Mouse (Mus musculus) small intestine, adult 2 months (tissue): ENCODE data around the gene Fam71e1. TPM values are rescaled to one million over a fixed set of nuclear protein-coding genes. Genes with fewer than 3 reads are reported as not detected.

ENCODE experiments used
- H3K27ac ChIP-seq: fragments of 200-500 bp; 2 replicates; pipeline ENCODE4 v1.5.1; 2012; ENCODE audit warnings: low read depth, low read length, control low read depth, inconsistent platforms; ENCODE audit not compliant: insufficient read depth
- H3K27me3 ChIP-seq: fragments of 200-500 bp; 2 replicates; pipeline ENCODE4 v1.6.1; 2012; ENCODE audit warnings: mild to moderate bottlenecking, moderate library complexity, low read length, inconsistent platforms; ENCODE audit not compliant: control insufficient read depth, insufficient read depth
- H3K36me3 ChIP-seq: fragments of 200-500 bp; 2 replicates; pipeline ENCODE4 v1.6.1; 2012; ENCODE audit warnings: mild to moderate bottlenecking, low read length, control low read depth, inconsistent platforms; ENCODE audit not compliant: control insufficient read depth, insufficient read depth
- H3K4me1 ChIP-seq: fragments of 200-500 bp; 2 replicates; pipeline ENCODE4 v1.6.1; 2012; ENCODE audit warnings: low read length, inconsistent platforms, mixed read lengths; ENCODE audit not compliant: control insufficient read depth, insufficient read depth, insufficient read length
- H3K4me3 ChIP-seq: fragments of 200-500 bp; 2 replicates; pipeline ENCODE4 v1.5.1; 2012; ENCODE audit warnings: low read depth, mild to moderate bottlenecking, control low read depth, inconsistent platforms, low read length, moderate library complexity
- CTCF ChIP-seq: fragments of 200-500 bp; IDR thresholded peaks from 2 replicates; pipeline ENCODE4 v1.5.1; 2012; ENCODE audit warnings: low read depth, mild to moderate bottlenecking, control low read depth, inconsistent platforms, low read length, moderate library complexity, mixed read lengths; ENCODE audit not compliant: insufficient replicate concordance, insufficient read length; ENCODE audit errors: extremely low read depth
- POLR2A ChIP-seq: fragments of 200-500 bp; IDR thresholded peaks from 2 replicates; pipeline ENCODE4 v1.6.1; 2012; ENCODE audit warnings: low read depth, mild to moderate bottlenecking, control low read depth, inconsistent platforms, low read length, moderate library complexity
- WGBS: fragments of 180-500 bp; shearing (Covaris S2); methylation state at CpG from one replicate; pipeline ENCODE4 v1.1.7; 2018; 5-methylcytosine and 5-hydroxymethylcytosine counted together
- polyA plus RNA-seq: library from polyadenylated mRNA; depleted of rRNA; stranded (reverse); fragments of >200 nt; gene quantifications from 2 replicates; pipeline ENCODE4 v1.2.3, GENCODE M21; 2012

Gene Fam71e1
- polyA plus RNA-seq, 1 experiment: 2.0 TPM

DNA sequence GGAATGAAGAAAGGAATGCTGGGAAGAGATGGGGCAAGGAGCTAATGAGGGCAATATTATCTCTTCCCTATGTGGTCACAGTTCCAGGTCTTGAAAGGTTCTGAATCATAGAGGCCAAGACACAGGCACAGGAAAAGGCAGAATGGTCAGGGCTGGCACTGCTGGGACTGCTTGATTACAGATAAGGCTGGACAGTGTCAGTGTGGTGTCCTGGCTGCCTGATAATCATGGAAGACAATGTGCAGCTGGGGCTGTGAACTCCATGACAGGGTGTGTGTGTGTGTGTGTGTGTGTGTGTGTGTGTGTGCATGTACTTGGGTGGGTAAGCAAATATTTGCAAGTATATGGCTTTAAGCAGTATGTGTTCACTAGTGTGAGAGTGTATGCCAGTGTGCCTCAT is 11.1 kb downstream of the Fam71e1 start:
- TF ChIP-seq CTCF (no peak), POLR2A (no peak)
- Histone ChIP-seq H3K27ac (no peak overlapping the region), H3K27me3 (no peaks in the 10 kb centered on the region), H3K4me1 (no peaks in the 10 kb centered on the region), H3K36me3 (no peaks in the 10 kb centered on the region), H3K4me3 (no peak overlapping the region)

GRCm38 (mm10) chr7:44519240-44519913 is 23.0 kb downstream of the Fam71e1 start:
- peaks cover under 1% of the 10 kb centered on the region; the same call in 1 of the 2 replicates for H3K4me1 ChIP-seq
- H3K27ac ChIP-seq: no peak overlapping the region
- H3K4me3 ChIP-seq: no peak overlapping the region
- TF ChIP-seq POLR2A (no peak), CTCF (0 out of 2 replicates have a peak, but pooled peaks have one; percentile 18)
- H3K36me3 ChIP-seq: no peaks in the 10 kb centered on the region
- 54% methylated on average over 9 of the region's 9 CpGs for WGBS
- H3K27me3 ChIP-seq: no peaks in the 10 kb centered on the region

- Histone ChIP-seq H3K36me3 (no peaks in the 10 kb centered on the region), H3K4me3 (no peak overlapping the region), H3K27me3 (no peaks in the 10 kb centered on the region), H3K27ac (no peak overlapping the region), H3K4me1 (peaks cover 7% of the 10 kb centered on the region)
- 65% methylated on average over 3 of the region's 3 CpGs for WGBS
- no peak for TF ChIP-seq POLR2A
- no peak for TF ChIP-seq CTCF
Measured at GRCm38 (mm10) chr7:44520990-44521389, 24.6 kb downstream of the Fam71e1 start.

- no peaks in the 10 kb centered on the region for H3K27me3 ChIP-seq
- H3K4me1 ChIP-seq: peaks cover 7% of the 10 kb centered on the region
- no peak for TF ChIP-seq POLR2A
- TF ChIP-seq CTCF: peak; percentile 66; the same call in 1 of the 2 replicates
- H3K27ac ChIP-seq: no peak overlapping the region
- no peaks in the 10 kb centered on the region for H3K36me3 ChIP-seq
- WGBS: 2% methylated on average over 20 of the region's 20 CpGs
- peak overlapping the region; percentile 20; the same call in 1 of the 2 replicates for H3K4me3 ChIP-seq
Measured at GRCm38 (mm10) chr7:44521710-44522109, 25.3 kb downstream of the Fam71e1 start.

DNA sequence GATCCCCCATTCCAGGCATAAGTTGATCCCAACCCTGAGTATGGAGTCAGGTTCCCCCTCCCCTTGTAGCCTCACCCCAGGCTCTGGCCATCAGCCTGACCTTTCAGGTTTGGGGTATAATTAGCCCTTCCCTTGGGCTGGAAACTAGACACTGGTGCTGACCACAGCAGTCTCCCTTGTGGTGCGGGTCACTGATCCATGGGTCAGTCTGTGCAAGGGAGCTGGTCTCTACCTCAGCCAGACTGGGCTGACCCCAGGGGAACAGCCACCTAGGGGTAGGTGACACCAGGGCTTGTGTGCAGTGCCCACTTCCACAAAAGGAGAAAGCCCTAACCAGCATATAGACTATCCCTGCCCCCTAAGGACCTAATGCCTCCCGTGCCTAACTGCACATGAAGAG is 26.7 kb downstream of the Fam71e1 start:
- WGBS: 88% methylated on average over 2 of the region's 2 CpGs
- H3K27ac ChIP-seq: no peak overlapping the region
- no peak overlapping the region for H3K4me3 ChIP-seq
- no peak for TF ChIP-seq POLR2A
- TF ChIP-seq CTCF: no peak
- H3K4me1 ChIP-seq: peaks cover 11% of the 10 kb centered on the region
- H3K27me3 ChIP-seq: no peaks in the 10 kb centered on the region
- no peaks in the 10 kb centered on the region for H3K36me3 ChIP-seq

DNA sequence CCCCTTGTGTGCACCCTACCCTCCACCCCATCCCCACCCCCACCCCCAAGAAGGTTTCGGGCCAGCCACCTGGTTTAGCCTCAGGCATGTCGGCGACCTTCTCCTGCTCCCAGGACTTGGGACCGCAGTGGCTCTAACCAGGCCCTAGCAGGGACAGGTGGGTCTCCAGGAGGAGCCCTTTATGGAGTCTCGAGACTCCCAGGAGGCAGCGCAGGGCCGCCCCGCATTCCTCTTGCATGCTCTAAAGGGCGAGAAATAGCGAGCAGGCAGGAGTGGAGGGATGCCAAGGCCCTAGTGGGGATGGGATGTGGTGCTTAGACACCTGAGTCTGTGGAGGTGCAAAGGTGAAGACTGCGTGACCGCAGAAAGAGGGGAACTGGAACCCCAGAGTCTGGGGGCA is 28.1 kb downstream of the Fam71e1 start, which contains the start of gene Mybpc2:
TSS of gene Mybpc2 (minus strand) at position 155 of the 400 bp plus-strand sequence.
- WGBS: 27% methylated on average over 12 of the region's 12 CpGs
- H3K27me3 ChIP-seq: no peaks in the 10 kb centered on the region
- no peaks in the 10 kb centered on the region for H3K36me3 ChIP-seq

GRCm38 (mm10) chr7:44525126-44525832 is 28.9 kb downstream of the Fam71e1 start:
- H3K27me3 ChIP-seq: no peaks in the 10 kb centered on the region
- 4% methylated on average over 22 of the region's 22 CpGs for WGBS
- TF ChIP-seq CTCF (no peak), POLR2A (no peak)
- H3K4me1 ChIP-seq: peaks cover 12% of the 10 kb centered on the region
- peak overlapping the region; percentile 35 for H3K4me3 ChIP-seq
- peak overlapping the region; percentile 67 for H3K27ac ChIP-seq
- H3K36me3 ChIP-seq: no peaks in the 10 kb centered on the region

More for the DNA sequence above, 28.1 kb downstream of the Fam71e1 start, which contains the start of gene Mybpc2:
- TF ChIP-seq POLR2A (no peak), CTCF (no peak)
- Histone ChIP-seq H3K27ac (peak within 1 kb of the TSS; percentile 67), H3K4me3 (peak within 1 kb of the TSS; percentile 35), H3K4me1 (peaks cover 12% of the 10 kb centered on the region)
